Mouse (Mus musculus): ENCODE data around the gene Smad6.
A peak's percentile ranks its signal among the peaks of the same experiment; 100 is the strongest.

Gene Smad6

GRCm38 (mm10) chr9:64021319-64021850 is 474 bp downstream of the Smad6 start:
- no peak for DNase-seq

GRCm38 (mm10) chr9:64020606-64021318 is 1.1 kb downstream of the Smad6 start:
- DNase-seq, result peak in 1 of 2 experiments; percentile 7

- DNase-seq, result peak in 1 of 2 experiments; percentile 21
These were observed 1.7 kb downstream of the Smad6 start for GRCm38 (mm10) chr9:64020171-64020605.

GRCm38 (mm10) chr9:64019036-64019886 is 2.6 kb downstream of the Smad6 start:
- no peak for DNase-seq

GRCm38 (mm10) chr9:64017861-64018793 is 3.7 kb downstream of the Smad6 start:
- DNase-seq, result no peak

GRCm38 (mm10) chr9:64016648-64017400 is 5.0 kb downstream of the Smad6 start:
- peak; percentile 15 to 41 for DNase-seq

GRCm38 (mm10) chr9:64016092-64016491 is 5.8 kb downstream of the Smad6 start:
- no peak for DNase-seq

GRCm38 (mm10) chr9:64014801-64015200 is 7.1 kb downstream of the Smad6 start:
- DNase-seq, result no peak

- DNase-seq, result no peak
These were observed 10.5 kb downstream of the Smad6 start for GRCm38 (mm10) chr9:64011356-64011755.

GRCm38 (mm10) chr9:64002981-64003380 is 18.9 kb downstream of the Smad6 start:
- no peak for DNase-seq

- no peak for DNase-seq
These were observed 20.8 kb downstream of the Smad6 start for GRCm38 (mm10) chr9:64001081-64001480.

- no peak for DNase-seq
These were observed 21.8 kb downstream of the Smad6 start for GRCm38 (mm10) chr9:64000085-64000484.

GRCm38 (mm10) chr9:63999194-63999593 is 22.7 kb downstream of the Smad6 start:
- no peak for DNase-seq

GRCm38 (mm10) chr9:63998026-63998425 is 23.8 kb downstream of the Smad6 start:
- DNase-seq, result peak; percentile 22 to 28

- peak; percentile 23 to 53 for DNase-seq
These were observed 24.4 kb downstream of the Smad6 start for GRCm38 (mm10) chr9:63997439-63997838.

- no peak for DNase-seq
These were observed 28.6 kb downstream of the Smad6 start for GRCm38 (mm10) chr9:63993256-63993655.

- DNase-seq, result no peak
These were observed 29.1 kb downstream of the Smad6 start for GRCm38 (mm10) chr9:63992761-63993160.

- DNase-seq, result no peak
These were observed 30.7 kb downstream of the Smad6 start for GRCm38 (mm10) chr9:63991193-63991592.

- DNase-seq, result peak in 1 of 2 experiments; percentile 15
These were observed 32.2 kb downstream of the Smad6 start for GRCm38 (mm10) chr9:63989641-63990040.

GRCm38 (mm10) chr9:63989214-63989613 is 32.6 kb downstream of the Smad6 start:
- no peak for DNase-seq

GRCm38 (mm10) chr9:63985125-63985524 is 36.7 kb downstream of the Smad6 start:
- DNase-seq, result no peak
